Mouse (Mus musculus) hindbrain, embryonic 10.5 days (tissue): ENCODE data around the gene Psmb7. TPM values are rescaled to one million over a fixed set of nuclear protein-coding genes. Genes with fewer than 3 reads are reported as not detected.

Experiments
- DNase-seq: peaks from one replicate; pipeline ENCODE4 v3.0.0-alpha.2; 2017; ENCODE audit warnings: low spot score
- H3K27ac ChIP-seq: fragments of 300-500 bp; sonication (generic); 2 replicates; pipeline ENCODE4 v1.5.1; 2016; ENCODE audit warnings: mild to moderate bottlenecking, moderate library complexity
- H3K27me3 ChIP-seq: fragments of 300-500 bp; sonication (generic); 2 replicates; pipeline ENCODE4 v1.6.1; 2016; ENCODE audit warnings: mild to moderate bottlenecking; ENCODE audit not compliant: poor library complexity, insufficient read depth, severe bottlenecking
- H3K36me3 ChIP-seq: fragments of 300-500 bp; sonication (generic); 2 replicates; pipeline ENCODE4 v1.6.1; 2016; ENCODE audit warnings: mild to moderate bottlenecking, moderate library complexity
- H3K4me1 ChIP-seq: fragments of 300-500 bp; sonication (generic); replicated peaks from 2 replicates; pipeline ENCODE4 v1.6.1; 2016; ENCODE audit warnings: mild to moderate bottlenecking
- H3K4me3 ChIP-seq: fragments of 300-500 bp; sonication (generic); 2 replicates; pipeline ENCODE4 v1.5.1; 2016; ENCODE audit warnings: mild to moderate bottlenecking, moderate library complexity
- H3K9me3 ChIP-seq: fragments of 300-500 bp; sonication (generic); 2 replicates; pipeline ENCODE4 v1.6.1; 2016; ENCODE audit warnings: mild to moderate bottlenecking, moderate library complexity
- WGBS: fragments of 180-500 bp; shearing (Covaris S2); methylation state at CpG from one replicate; pipeline ENCODE4 v1.1.7; 2016; 5-methylcytosine and 5-hydroxymethylcytosine counted together
- polyA plus RNA-seq: library from polyadenylated mRNA; unstranded; fragments of >200 nt; fragmentation: Nextera tagmentation; extraction: Ambion mirVana; gene quantifications from 2 replicates; pipeline ENCODE4 v1.2.1, GENCODE M21; 2016

The Psmb7 gene
- polyA plus RNA-seq, 1 experiment from 2014 or later, result 319 TPM

DNA sequence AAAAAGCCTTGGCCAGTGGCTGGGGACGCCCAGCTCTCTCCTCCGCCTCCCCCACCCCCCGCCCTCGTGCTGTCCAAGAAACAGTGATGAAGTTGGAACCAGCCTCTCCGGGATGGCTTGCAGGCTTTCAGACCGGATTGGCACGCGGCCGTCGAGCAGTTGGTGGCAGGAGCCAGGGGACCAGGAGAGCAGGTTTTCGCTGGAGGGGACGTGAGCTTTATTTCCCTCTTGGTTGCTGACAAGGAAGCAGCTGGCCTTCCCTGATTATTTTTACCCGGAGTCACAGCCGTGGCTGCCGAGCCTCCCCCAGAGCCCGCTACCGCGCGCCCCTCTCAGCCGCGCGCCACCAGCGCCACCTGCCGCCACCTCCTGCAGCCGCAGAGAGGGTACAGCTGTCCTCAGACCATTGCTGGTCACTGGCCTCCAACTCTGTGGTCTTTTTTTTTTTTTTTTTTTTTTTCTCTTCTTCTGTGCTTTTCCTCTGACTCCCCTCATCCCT is 14.5 kb upstream of the Psmb7 start:
- Histone ChIP-seq H3K4me3 (peak overlapping the region; percentile 56), H3K27me3 (peaks cover 11% of the 10 kb centered on the region; the same call in 1 of the 2 replicates), H3K27ac (peak overlapping the region; percentile 86), H3K9me3 (no peaks in the 10 kb centered on the region), H3K4me1 (peaks cover 7% of the 10 kb centered on the region; the same call in 1 of the 2 replicates), H3K36me3 (no peaks in the 10 kb centered on the region)
- WGBS, result under 1% methylated on average over 25 of the region's 25 CpGs
- DNase-seq, result peak; percentile 88

DNA sequence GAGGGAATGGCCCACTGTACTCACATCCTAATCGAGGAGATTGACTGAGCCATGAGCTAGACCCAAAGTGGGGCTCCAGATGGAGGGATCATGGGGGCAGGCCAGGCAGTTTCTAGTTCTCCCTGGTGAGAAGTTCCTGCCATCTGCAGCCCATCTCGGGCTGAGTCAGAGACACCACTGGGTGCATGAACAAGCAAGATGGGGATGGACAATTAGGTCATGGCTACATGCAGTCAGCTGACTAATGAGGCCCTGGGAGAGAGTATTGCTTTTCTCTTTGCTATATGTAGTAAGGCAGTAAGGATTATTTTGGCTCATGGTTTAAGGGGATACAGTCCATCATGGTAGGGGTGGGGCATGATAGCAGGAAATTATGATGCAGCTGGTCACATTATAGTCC is 9.8 kb upstream of the Psmb7 start:
- no peak for DNase-seq
- H3K4me3 ChIP-seq, result no peak overlapping the region
- no peaks in the 10 kb centered on the region for H3K36me3 ChIP-seq
- 84% methylated on average over 2 of the region's 2 CpGs for WGBS
- H3K9me3 ChIP-seq, result no peaks in the 10 kb centered on the region
- peaks cover 10% of the 10 kb centered on the region; the same call in 1 of the 2 replicates for H3K4me1 ChIP-seq
- peaks cover 14% of the 10 kb centered on the region; the same call in 1 of the 2 replicates for H3K27me3 ChIP-seq
- no peak overlapping the region for H3K27ac ChIP-seq

DNA sequence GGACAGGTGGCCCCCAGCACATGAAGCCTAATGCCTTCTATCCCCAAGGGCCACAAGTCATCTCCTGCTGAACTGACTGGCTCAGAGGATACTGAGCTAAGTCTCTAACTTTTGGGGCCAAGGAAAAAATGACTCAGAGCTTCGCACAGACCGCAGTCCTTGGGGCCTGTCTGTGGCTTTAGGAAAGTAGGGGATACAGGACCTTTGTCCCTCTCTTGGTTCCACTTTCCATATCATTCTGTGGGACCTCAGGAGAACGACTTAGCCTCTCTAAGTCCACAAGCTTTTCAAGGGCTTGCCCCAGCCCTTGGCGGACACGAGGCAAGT is 9.4 kb upstream of the Psmb7 start:
- WGBS, result 89% methylated on average over 5 of the region's 5 CpGs
- Histone ChIP-seq H3K27ac (no peak overlapping the region), H3K27me3 (peaks cover 14% of the 10 kb centered on the region; the same call in 1 of the 2 replicates), H3K4me1 (peaks cover 8% of the 10 kb centered on the region; the same call in 1 of the 2 replicates), H3K4me3 (no peak overlapping the region), H3K9me3 (no peaks in the 10 kb centered on the region), H3K36me3 (no peaks in the 10 kb centered on the region)
- DNase-seq, result no peak

DNA sequence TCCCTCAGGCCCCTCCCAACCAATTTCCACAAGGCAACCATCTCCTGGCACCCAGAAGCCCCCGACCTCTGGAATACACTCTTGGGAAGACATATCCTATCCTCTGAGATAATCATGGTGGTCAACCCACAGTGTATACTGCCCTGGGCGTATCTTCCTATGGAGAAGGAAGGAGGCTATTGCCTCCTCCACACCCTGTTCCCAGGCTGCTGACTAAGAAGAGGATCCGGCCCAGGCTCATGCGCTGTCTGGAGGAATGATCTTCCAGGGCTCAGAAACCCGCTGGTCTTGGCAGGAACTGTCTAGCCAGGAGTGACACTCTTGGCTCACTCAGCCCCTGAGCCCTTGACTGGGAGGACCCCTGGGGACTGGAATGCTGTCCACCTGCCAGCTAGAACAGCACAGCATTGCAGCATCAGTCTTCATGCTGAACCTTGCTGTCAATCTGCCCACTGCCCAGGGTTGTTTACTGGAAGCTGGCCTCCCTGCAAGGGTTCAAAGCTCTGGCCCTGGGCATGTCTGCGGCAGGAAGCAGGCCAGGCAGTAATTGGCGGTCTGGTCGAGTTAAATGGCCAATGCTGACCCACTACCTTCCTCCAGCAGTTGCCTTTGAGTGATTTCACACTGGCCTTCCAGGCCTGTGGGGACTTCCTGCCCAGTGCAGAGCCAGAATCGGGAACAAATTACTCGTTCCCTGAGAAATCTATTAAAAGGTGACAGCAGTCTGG is 8.8 kb upstream of the Psmb7 start:
- H3K27me3 ChIP-seq, result peaks cover 12% of the 10 kb centered on the region; the same call in 1 of the 2 replicates
- H3K36me3 ChIP-seq, result no peaks in the 10 kb centered on the region
- no peak overlapping the region for H3K4me3 ChIP-seq
- H3K9me3 ChIP-seq, result no peaks in the 10 kb centered on the region
- H3K27ac ChIP-seq, result no peak overlapping the region
- WGBS, result 73% methylated on average over 10 of the region's 10 CpGs
- H3K4me1 ChIP-seq, result peaks cover 3% of the 10 kb centered on the region; the same call in 1 of the 2 replicates
- DNase-seq, result no peak

DNA sequence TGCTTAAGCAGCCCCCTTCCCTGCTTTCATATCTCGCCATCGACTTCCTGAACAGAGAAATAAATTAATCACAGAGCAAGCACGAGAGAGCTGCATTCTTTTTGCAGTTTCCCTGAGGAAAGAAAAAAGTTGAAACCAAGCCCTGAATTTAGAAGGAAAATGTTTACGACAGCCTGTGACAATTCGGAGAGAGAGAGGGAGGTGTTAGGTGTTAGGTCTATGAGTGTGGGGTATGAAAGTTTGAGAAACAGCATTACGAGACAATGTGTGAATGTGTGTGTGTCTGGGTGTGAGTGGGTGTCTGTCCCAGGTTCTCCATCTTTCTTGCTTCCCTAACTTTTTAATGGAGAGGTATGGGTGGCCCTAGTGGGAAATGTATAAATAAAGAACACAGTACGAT is 8.2 kb upstream of the Psmb7 start:
- Histone ChIP-seq H3K36me3 (no peaks in the 10 kb centered on the region), H3K4me3 (no peak overlapping the region), H3K9me3 (no peaks in the 10 kb centered on the region), H3K27me3 (peaks cover 7% of the 10 kb centered on the region; the same call in 1 of the 2 replicates), H3K4me1 (peaks cover 7% of the 10 kb centered on the region), H3K27ac (no peak overlapping the region)
- no peak for DNase-seq
- 86% methylated on average over 7 of the region's 7 CpGs for WGBS

DNA sequence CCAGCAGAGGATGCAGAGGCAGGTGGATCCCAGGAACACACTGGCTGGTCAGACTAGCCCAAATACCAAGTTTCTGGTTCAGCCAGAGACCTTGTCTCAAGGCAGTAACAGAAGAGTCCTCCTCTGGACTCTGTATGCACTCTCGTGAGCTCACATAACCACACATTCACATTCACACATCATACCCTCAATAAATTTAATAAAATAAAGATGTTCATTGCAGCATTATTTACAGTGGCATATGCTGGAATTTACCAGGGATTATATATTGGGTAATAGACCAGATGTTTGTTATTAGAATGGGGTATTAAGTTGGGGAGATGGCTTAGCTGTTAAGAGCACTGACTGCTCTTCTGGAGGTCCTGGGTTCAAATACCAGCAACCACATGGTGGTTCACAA is 6.5 kb upstream of the Psmb7 start:
- WGBS, result 79% methylated on average over 1 of the region's 1 CpGs
- Histone ChIP-seq H3K9me3 (no peaks in the 10 kb centered on the region), H3K27me3 (0 out of 2 replicates have a peak, but pooled peaks cover 3% of the 10 kb centered on the region), H3K27ac (no peak overlapping the region), H3K36me3 (no peaks in the 10 kb centered on the region), H3K4me1 (peaks cover 7% of the 10 kb centered on the region), H3K4me3 (no peak overlapping the region)
- DNase-seq, result no peak

DNA sequence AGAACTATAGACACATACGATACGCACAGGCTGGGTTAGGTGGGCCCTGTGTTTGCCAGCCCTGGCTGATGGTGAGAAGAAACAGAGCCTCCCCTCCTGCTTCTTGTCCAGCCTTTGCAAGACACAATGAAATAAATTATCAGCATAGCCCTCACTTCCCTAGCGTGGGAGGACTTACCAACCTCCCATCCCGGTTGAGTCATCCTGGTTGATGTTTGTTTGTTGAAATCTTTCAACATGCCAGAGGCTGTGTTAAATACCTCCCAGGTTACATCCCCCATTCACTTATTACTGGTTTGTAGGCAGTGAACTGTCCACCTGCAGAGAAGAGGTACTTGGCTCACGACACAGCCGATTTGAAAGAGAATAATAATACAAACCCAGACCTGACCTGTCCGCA is 3.8 kb upstream of the Psmb7 start:
- Histone ChIP-seq H3K9me3 (no peaks in the 10 kb centered on the region), H3K27ac (no peak overlapping the region), H3K4me3 (no peak overlapping the region), H3K36me3 (no peaks in the 10 kb centered on the region), H3K27me3 (0 out of 2 replicates have a peak, but pooled peaks cover 3% of the 10 kb centered on the region), H3K4me1 (peaks cover 15% of the 10 kb centered on the region)
- DNase-seq, result no peak
- 90% methylated on average over 7 of the region's 7 CpGs for WGBS

DNA sequence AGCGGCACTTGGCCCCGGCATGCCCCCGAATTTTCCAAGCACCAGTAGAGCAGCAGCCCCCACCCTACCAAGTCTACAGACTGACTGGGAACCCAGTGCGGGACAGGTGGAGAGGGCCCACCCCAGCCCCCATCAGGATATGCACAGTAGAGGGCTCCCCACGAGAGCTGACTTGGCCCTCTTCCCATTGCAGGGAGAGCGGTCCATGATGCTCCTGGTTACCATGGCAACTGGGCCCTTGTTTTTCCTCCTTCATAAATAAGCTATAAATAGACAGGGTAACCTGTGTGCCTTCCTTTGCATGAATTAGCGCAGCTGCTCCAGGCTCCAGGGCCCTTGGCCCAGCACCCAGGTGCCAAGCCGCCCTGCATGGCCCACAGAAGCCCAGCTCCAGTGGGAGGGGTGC is 3.3 kb upstream of the Psmb7 start:
- H3K9me3 ChIP-seq, result no peaks in the 10 kb centered on the region
- no peak overlapping the region for H3K4me3 ChIP-seq
- no peaks in the 10 kb centered on the region for H3K27me3 ChIP-seq
- peaks cover 1% of the 10 kb centered on the region; the same call in 1 of the 2 replicates for H3K36me3 ChIP-seq
- peaks cover 18% of the 10 kb centered on the region for H3K4me1 ChIP-seq
- no peak overlapping the region for H3K27ac ChIP-seq
- DNase-seq, result no peak
- whole genome bisulfite sequencing, result 72% methylated on average over 8 of the region's 8 CpGs

DNA sequence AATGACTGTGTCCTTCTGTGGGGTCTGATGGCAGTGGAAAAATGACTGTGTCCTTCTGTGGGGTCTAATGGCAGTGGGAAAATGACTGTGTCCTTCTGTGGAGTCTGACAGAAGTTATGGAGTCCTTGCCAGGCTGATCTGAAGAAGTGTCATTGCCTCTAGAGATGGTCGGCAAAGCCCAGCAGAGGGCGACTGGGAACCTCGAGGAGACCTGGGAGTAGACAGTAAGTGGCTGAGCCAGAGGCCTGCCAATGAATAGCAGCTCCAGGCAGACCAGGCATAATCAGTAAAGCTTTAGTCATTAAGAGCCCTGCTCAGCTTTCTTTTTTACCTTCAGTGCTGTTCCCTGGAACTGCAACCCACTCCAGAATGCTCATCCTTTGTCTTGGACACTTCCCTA is 2.0 kb upstream of the Psmb7 start:
- peak; percentile 73 for DNase-seq
- Histone ChIP-seq H3K4me1 (peaks cover 18% of the 10 kb centered on the region), H3K4me3 (no peak overlapping the region), H3K9me3 (no peaks in the 10 kb centered on the region), H3K27me3 (no peaks in the 10 kb centered on the region), H3K36me3 (peaks cover 14% of the 10 kb centered on the region), H3K27ac (no peak overlapping the region)
- 0% methylated on average over 3 of the region's 3 CpGs for WGBS

DNA sequence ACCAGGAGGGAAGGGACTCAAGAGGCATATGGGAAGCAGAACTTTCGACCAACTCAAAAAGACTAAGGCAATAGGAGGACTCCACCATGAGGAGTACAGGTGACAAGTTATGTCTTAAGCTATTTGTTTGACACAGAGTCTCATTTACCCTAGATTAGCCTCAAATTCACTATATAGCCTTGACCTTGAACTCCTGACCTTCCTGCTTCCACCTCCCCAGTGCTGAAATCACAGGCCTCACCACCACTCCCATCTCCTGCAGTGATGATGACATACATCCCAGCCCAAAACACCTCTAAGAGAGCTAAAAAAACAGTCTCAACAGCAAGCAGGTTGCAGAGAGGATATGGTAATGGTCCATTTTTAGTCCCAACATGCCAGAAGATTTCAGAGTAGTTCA is 2.1 kb downstream of the Psmb7 start:
- H3K27me3 ChIP-seq, result no peaks in the 10 kb centered on the region
- H3K36me3 ChIP-seq, result peaks cover 52% of the 10 kb centered on the region
- no peak overlapping the region for H3K4me3 ChIP-seq
- WGBS, result 93% methylated on average over 1 of the region's 1 CpGs
- H3K9me3 ChIP-seq, result no peaks in the 10 kb centered on the region
- H3K27ac ChIP-seq, result no peak overlapping the region
- H3K4me1 ChIP-seq, result peaks cover 14% of the 10 kb centered on the region
- no peak for DNase-seq

DNA sequence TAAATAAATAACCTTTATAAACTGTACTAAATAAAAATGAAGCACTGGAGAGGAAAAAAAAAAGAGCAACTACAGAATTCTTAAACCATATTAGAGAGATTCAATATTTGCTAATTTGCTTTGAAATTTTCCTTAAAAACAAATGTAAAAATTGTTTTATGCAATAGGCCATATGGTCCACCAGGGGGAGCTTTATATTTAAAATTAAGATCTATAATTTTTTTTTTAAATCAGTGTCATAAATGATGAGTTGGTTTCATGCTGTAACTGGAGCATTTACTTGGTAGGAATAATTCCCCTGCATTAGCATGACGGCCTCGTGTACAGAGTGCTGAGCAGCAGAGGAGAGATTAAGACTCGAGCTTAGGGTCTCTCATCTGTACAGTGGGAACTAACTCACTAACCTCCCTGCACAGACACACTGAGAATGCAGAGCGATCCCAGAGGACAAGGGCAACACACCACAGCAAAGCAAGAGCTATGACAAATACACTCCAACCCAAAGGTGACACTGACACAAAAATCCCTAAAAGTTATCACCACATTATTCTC is 6.1 kb downstream of the Psmb7 start:
- Histone ChIP-seq H3K27ac (no peak overlapping the region), H3K4me1 (peaks cover 5% of the 10 kb centered on the region), H3K27me3 (no peaks in the 10 kb centered on the region), H3K4me3 (no peak overlapping the region), H3K36me3 (peaks cover 92% of the 10 kb centered on the region), H3K9me3 (no peaks in the 10 kb centered on the region)
- WGBS, result 84% methylated on average over 4 of the region's 4 CpGs
- no peak for DNase-seq

DNA sequence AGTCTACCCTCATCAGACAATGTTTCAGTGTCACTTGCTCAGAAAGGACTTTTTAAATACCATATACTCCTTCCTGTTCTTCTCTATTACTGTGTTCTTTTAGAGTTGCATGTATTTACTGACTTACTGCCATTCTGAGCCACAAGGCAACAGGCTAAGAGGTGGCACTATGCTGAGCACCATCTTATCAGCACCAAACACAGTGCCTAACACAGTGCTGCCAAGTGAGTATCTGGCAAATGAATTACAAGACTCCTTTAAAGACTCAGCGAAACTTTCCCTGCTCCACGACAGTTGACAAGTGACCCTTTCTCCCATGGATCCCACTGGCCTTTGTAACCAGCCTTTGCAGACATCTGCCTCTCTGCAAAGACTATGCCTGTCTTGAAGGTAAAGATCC is 13.3 kb downstream of the Psmb7 start:
- peaks cover 100% of the 10 kb centered on the region for H3K36me3 ChIP-seq
- no peaks in the 10 kb centered on the region for H3K9me3 ChIP-seq
- no peak overlapping the region for H3K27ac ChIP-seq
- no peak overlapping the region for H3K4me3 ChIP-seq
- H3K4me1 ChIP-seq, result no peaks in the 10 kb centered on the region
- no peaks in the 10 kb centered on the region for H3K27me3 ChIP-seq
- WGBS, result 96% methylated on average over 2 of the region's 2 CpGs
- no peak for DNase-seq

DNA sequence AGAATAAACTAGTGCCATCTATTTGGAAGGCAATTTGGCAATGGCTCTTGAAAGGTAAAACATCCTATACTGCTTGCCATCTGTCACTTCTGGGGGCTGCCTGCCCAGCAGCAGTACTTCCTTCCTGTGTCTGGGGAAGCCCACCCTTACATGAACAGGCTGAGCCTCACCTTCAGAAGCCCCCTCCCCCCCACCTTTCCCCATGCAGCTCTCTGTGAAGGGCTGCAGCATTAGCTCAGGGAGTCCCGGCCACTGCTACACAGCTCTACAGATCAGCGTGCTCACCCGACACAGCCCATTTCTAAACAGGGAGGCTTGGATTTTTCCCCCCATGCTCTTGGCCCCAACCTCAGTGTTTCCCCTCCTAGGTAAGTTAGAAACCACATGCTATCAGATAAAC is 14.4 kb downstream of the Psmb7 start:
- peaks cover 99% of the 10 kb centered on the region for H3K36me3 ChIP-seq
- no peak overlapping the region for H3K4me3 ChIP-seq
- no peak overlapping the region for H3K27ac ChIP-seq
- H3K27me3 ChIP-seq, result no peaks in the 10 kb centered on the region
- no peaks in the 10 kb centered on the region for H3K9me3 ChIP-seq
- no peaks in the 10 kb centered on the region for H3K4me1 ChIP-seq
- no peak for DNase-seq
- WGBS, result 93% methylated on average over 3 of the region's 3 CpGs
